Mouse (Mus musculus) intestine, embryonic 16.5 days (tissue): ENCODE results near the gene Ppfibp2. TPM values are rescaled to one million over a fixed set of nuclear protein-coding genes. Genes with fewer than 3 reads are reported as not detected.
A peak's percentile ranks its signal among the peaks of the same experiment; 100 is the strongest.

ENCODE experiments used
- ATAC-seq: fragments of 200-750 bp; cut with Nextera tagmentation; 2 replicates; pipeline ENCODE4 v1.8.0; 2017; ENCODE audit warnings: moderate TSS enrichment, moderate library complexity
- H3K27ac ChIP-seq: fragments of 300-500 bp; sonication (generic); 2 replicates; pipeline ENCODE4 v1.5.1; 2014; ENCODE audit warnings: mild to moderate bottlenecking, low read length
- H3K27me3 ChIP-seq: fragments of 300-500 bp; sonication (generic); replicated peaks from 2 replicates; pipeline ENCODE4 v1.6.1; 2014; ENCODE audit warnings: low read length, control low read depth, mixed read lengths; ENCODE audit not compliant: control insufficient read depth, insufficient read depth
- H3K36me3 ChIP-seq: fragments of 300-500 bp; sonication (generic); 2 replicates; pipeline ENCODE4 v1.6.1; 2014; ENCODE audit warnings: low read length, control low read depth; ENCODE audit not compliant: control insufficient read depth, insufficient read depth
- H3K4me1 ChIP-seq: fragments of 300-500 bp; sonication (generic); 2 replicates; pipeline ENCODE4 v1.6.1; 2014; ENCODE audit warnings: low read length, control low read depth, mixed read lengths; ENCODE audit not compliant: control insufficient read depth, insufficient read depth
- H3K4me2 ChIP-seq: fragments of 300-500 bp; sonication (generic); 2 replicates; pipeline ENCODE4 v1.6.1; 2014; ENCODE audit warnings: low read depth, low read length, control low read depth
- H3K4me3 ChIP-seq: fragments of 300-500 bp; sonication (generic); 2 replicates; pipeline ENCODE4 v1.5.1; 2014; ENCODE audit warnings: mild to moderate bottlenecking, low read length
- H3K9ac ChIP-seq: fragments of 300-500 bp; sonication (generic); 2 replicates; pipeline ENCODE4 v1.6.1; 2014; ENCODE audit warnings: low read depth, low read length
- H3K9me3 ChIP-seq: fragments of 300-500 bp; sonication (generic); 2 replicates; pipeline ENCODE4 v1.6.1; 2016; ENCODE audit warnings: low read length, control low read depth; ENCODE audit not compliant: control insufficient read depth
- WGBS: fragments of 180-500 bp; shearing (Covaris S2); extraction: QIAGEN DNeasy Blood & Tissue Kit; methylation state at CpG from one replicate; pipeline ENCODE4 v1.1.7; 2014; 5-methylcytosine and 5-hydroxymethylcytosine counted together
- polyA plus RNA-seq: library from polyadenylated mRNA; unstranded; fragments of >200 nt; fragmentation: Nextera tagmentation; extraction: Ambion mirVana; gene quantifications from 2 replicates; pipeline ENCODE4 v1.2.1, GENCODE M21; 2015

Gene Ppfibp2
- polyA plus RNA-seq, 1 experiment from 2014 or later = 13.7 TPM

DNA sequence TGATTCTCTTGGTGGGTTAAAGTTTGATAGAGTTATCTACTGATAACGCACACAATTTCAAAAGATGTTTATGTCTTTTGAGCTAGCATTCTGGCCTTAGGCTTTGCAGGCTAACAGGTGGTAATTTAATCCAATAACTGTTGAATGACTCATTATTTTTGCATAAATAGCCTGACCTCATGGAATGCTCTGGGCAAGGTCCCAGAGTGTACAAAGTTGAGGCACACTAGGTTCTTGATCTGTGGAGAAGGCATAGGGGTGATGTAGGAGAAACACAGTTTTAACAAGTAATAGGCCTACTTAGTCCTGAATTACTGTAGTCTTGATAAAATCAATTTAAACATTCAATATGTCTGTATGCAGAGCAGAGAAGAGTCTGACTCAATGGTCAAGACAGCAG lies 183.2 kb downstream of the Ppfibp2 start:
- H3K27me3 ChIP-seq = no peaks in the 10 kb centered on the region
- no peak overlapping the region for H3K9ac ChIP-seq
- no peaks in the 10 kb centered on the region for H3K9me3 ChIP-seq
- H3K4me2 ChIP-seq = no peak overlapping the region
- 45% methylated on average over 1 of the region's 1 CpGs for WGBS
- H3K27ac ChIP-seq = no peak overlapping the region
- ATAC-seq = peak; percentile 71
- H3K4me1 ChIP-seq = 0 out of 2 replicates have a peak, but pooled peaks cover 2% of the 10 kb centered on the region
- H3K4me3 ChIP-seq = no peak overlapping the region
- H3K36me3 ChIP-seq = no peaks in the 10 kb centered on the region

DNA sequence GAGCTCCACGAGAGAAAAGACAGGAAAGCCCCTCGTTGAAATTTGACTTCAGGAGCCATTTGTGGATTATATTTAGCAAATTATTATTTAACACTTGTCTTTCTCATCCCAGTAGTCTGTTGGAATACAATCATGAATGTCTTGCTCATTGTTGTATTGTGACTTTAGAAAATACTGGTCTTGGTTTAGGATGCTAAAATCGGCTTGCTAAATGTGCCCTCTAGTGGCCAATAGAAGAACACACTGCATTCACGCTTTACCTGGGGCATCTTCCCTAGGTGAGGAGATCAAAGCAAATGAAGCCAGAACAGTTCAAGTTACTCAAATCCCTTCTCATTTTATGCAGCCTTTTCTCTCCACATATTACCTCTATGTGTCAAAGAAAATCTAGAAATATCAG lies 184.6 kb downstream of the Ppfibp2 start:
- Histone ChIP-seq H3K27ac (no peak overlapping the region), H3K9ac (no peak overlapping the region), H3K27me3 (no peaks in the 10 kb centered on the region), H3K4me1 (0 out of 2 replicates have a peak, but pooled peaks cover 2% of the 10 kb centered on the region), H3K36me3 (no peaks in the 10 kb centered on the region), H3K4me3 (no peak overlapping the region), H3K4me2 (no peak overlapping the region), H3K9me3 (no peaks in the 10 kb centered on the region)
- ATAC-seq = no peak
- WGBS = 43% methylated on average over 4 of the region's 4 CpGs

DNA sequence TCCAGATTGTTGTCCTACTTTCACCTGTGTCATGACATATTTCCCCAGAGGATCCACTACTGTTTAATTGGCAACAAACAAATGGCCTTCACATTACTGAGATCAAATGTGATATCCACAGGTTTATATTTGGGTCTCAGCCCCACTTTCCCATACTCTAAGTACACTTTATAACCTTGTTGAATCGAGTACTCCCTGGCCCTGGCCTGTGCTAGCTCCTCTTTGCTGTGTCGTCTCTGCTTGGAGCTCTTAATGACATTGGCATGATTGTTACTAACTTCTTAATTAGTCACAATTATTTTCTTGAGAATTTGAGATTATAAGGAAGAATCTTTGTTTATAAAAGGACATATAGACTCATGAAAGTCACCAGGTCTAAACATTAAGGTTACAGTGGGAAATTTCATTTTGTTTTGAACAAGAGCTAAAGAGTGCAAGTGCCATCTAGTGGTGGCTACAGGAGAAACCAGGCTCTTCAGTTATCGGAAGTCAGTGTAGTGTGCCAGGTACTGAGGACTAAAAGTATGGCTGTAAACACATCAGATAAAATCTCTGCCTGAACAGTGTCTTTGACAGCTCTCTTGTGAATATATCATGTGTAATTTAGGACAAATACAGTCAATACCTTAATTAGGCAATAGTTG lies 193.1 kb downstream of the Ppfibp2 start:
- Histone ChIP-seq H3K36me3 (no peaks in the 10 kb centered on the region), H3K9ac (no peak overlapping the region), H3K27ac (no peak overlapping the region), H3K4me2 (no peak overlapping the region), H3K4me3 (no peak overlapping the region), H3K4me1 (no peaks in the 10 kb centered on the region), H3K27me3 (no peaks in the 10 kb centered on the region), H3K9me3 (no peaks in the 10 kb centered on the region)
- WGBS = 59% methylated on average over 3 of the region's 3 CpGs
- no peak for ATAC-seq

DNA sequence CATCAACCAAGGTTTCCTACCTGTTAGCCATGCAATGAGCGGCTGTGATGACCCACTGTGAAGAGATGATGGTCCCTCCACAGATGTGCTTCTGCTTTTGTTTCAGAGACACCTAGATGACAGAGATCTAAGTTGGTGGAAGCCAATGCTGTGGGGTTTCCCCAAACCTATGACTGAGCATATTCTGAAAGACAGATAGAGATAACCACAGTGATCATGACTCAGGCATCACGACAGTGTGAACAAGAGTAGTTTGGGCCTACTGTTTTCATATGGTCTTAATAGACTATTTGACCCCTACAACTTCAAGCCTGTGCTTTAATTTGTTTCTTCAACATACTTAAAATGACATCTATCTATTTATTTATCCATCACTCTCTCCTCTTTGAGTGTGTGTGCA lies 201.5 kb downstream of the Ppfibp2 start:
- Histone ChIP-seq H3K9ac (no peak overlapping the region), H3K4me1 (no peaks in the 10 kb centered on the region), H3K9me3 (no peaks in the 10 kb centered on the region), H3K27me3 (no peaks in the 10 kb centered on the region), H3K27ac (no peak overlapping the region), H3K4me2 (no peak overlapping the region), H3K36me3 (no peaks in the 10 kb centered on the region), H3K4me3 (no peak overlapping the region)
- ATAC-seq = no peak
- WGBS = 80% methylated on average over 2 of the region's 2 CpGs

Other genes with a start within 250 kb of the Ppfibp2 start
- gene Syt9, start 224.5 kb upstream of the Ppfibp2 start, polyA plus RNA-seq = 2.4 and 2.6 TPM in 2 replicates
- 9.6 and 11.1 TPM in 2 replicates for gene Olfml1, start 27.8 kb upstream of the Ppfibp2 start, polyA plus RNA-seq
- not detected in 2 replicates for gene 5330417H12Rik, start 30.0 kb downstream of the Ppfibp2 start, polyA plus RNA-seq
- 0.11 and 0.12 TPM in 2 replicates for gene Cyb5r2, start 162.8 kb downstream of the Ppfibp2 start, polyA plus RNA-seq
- gene Ovch2, start 206.0 kb downstream of the Ppfibp2 start, polyA plus RNA-seq = not detected in 2 replicates
- gene Olfr467, start 217.1 kb downstream of the Ppfibp2 start, polyA plus RNA-seq = not detected in 2 replicates
- gene Olfr469, start 230.3 kb downstream of the Ppfibp2 start, polyA plus RNA-seq = not detected in 2 replicates